Mouse (Mus musculus): Measurements from ENCODE around the gene Mettl24. TPM values are rescaled to one million over a fixed set of nuclear protein-coding genes. Genes with fewer than 3 reads are reported as not detected.

The Mettl24 gene
- polyA plus RNA-seq, 1 experiment from 2014 or later, result 0.73 TPM

DNA sequence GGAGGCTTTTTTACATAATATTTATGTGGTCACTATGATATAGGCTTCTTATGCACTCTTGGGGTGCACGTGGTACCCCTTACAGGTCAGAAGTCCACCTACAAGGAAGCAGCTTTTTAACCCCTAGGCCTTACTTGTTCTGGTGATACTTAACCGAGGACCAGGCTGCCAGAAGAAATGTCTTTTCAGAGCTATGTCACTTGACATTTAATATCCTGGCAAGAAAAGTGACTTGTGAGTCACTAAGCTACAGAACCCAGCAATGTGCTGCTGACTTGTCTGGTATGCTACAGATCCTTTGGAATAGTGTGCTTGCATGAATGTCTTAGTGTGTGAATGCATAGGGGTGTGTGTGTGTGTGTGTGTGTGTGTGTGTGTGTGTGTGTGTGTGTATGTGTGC is 4.3 kb downstream of the Mettl24 start:
- H3K4me2 ChIP-seq, result no peak overlapping the region
- H3K4me3 ChIP-seq (replicated peaks), result no peak overlapping the region
- no peaks in the 10 kb centered on the region for H3K36me3 ChIP-seq (replicated peaks)
- H3K4me1 ChIP-seq, result peaks cover 19% of the 10 kb centered on the region
- no peak overlapping the region for H3K9ac ChIP-seq
- no peak for ATAC-seq (ENCODE audit: low FRiP score)
- 0 out of 2 replicates have a peak, but pooled peaks cover 12% of the 10 kb centered on the region for H3K27me3 ChIP-seq
- H3K27ac ChIP-seq, result no peak overlapping the region
- 78% methylated on average over 2 of the region's 2 CpGs for WGBS
- no peaks in the 10 kb centered on the region for H3K9me3 ChIP-seq

DNA sequence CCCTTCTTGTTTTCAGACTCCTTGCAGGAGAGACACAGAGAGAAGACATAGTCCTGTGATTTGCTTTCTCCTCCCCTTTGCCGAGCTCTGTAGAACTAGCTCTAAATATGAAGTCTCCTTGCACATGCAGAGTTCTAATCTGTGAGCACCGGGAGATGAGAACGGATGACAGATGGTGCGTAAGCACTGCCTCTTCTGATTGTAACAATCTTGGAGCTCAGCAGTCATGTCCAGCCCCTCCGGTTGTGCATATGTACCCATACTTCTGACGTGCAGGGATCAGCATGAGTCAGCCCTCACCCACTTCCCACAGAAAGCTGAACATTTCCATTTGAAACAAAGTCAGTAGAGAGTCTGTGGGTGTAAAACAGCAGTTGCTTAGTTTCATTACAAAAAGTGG is 5.2 kb downstream of the Mettl24 start:
- H3K27ac ChIP-seq, result no peak overlapping the region
- ATAC-seq (ENCODE audit: low FRiP score), result no peak

DNA sequence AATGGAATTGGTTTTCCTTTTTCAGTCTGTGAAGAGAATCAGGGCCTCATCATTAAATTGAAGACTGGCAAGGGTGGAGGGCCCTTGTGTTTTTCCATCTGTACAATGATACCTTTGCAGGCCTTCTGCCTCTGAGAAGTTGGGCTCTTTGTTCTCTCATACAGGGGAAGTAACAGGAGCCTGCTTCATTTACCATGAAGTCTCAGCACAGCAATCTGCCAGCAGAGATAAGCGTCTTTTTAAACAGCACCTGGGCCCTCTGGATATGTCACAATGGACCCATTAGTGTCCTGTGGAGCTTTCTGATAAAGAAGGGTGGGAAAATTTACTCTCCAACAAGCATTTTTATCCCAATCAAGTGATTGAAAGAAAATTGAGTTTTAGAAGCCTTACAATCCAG is 5.8 kb downstream of the Mettl24 start:
- no peak overlapping the region for H3K27ac ChIP-seq

More for the DNA sequence above, 5.2 kb downstream of the Mettl24 start:
- Histone ChIP-seq H3K4me2 (no peak overlapping the region), H3K4me1 (peaks cover 15% of the 10 kb centered on the region), H3K9me3 (no peaks in the 10 kb centered on the region), H3K4me3 (replicated peaks) (no peak overlapping the region), H3K36me3 (replicated peaks) (no peaks in the 10 kb centered on the region), H3K27me3 (0 out of 2 replicates have a peak, but pooled peaks cover 9% of the 10 kb centered on the region), H3K9ac (no peak overlapping the region)
- WGBS, result 76% methylated on average over 6 of the region's 6 CpGs

DNA sequence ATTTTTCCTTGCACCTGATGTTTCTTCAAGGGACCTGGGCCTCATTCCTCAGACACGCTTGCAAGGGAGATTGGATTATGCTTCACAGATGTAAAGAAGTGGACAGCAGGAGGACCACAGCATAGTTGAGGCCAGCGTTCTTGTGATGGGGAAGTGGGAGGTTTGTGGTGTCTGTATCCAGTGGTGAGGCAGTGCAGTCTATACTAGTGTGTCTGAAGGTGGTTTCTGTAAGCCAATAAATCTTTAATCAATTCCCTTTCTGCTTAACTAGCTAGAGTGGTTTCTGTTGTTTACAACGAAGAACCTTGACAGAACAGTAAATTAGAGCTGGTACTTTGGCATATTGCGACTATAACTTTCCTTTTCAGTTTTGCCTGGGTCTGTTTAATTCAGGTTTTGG is 15.6 kb downstream of the Mettl24 start:
- H3K9me3 ChIP-seq, result no peaks in the 10 kb centered on the region
- H3K27ac ChIP-seq, result no peak overlapping the region
- no peak overlapping the region for H3K9ac ChIP-seq
- no peaks in the 10 kb centered on the region for H3K27me3 ChIP-seq
- H3K4me1 ChIP-seq, result no peaks in the 10 kb centered on the region
- H3K36me3 ChIP-seq (replicated peaks), result no peaks in the 10 kb centered on the region
- H3K4me2 ChIP-seq, result no peak overlapping the region
- H3K4me3 ChIP-seq (replicated peaks), result no peak overlapping the region
- no peak for ATAC-seq (ENCODE audit: low FRiP score)
- 87% methylated on average over 4 of the region's 4 CpGs for WGBS

More for the DNA sequence above, 5.8 kb downstream of the Mettl24 start:
- no peaks in the 10 kb centered on the region for H3K36me3 ChIP-seq (replicated peaks)
- 29% methylated on average over 1 of the region's 1 CpGs for WGBS
- 0 out of 2 replicates have a peak, but pooled peaks cover 8% of the 10 kb centered on the region for H3K27me3 ChIP-seq
- H3K9me3 ChIP-seq, result no peaks in the 10 kb centered on the region
- ATAC-seq (ENCODE audit: low FRiP score), result 0 out of 2 replicates have a peak, but pooled peaks have one; percentile 41
- no peak overlapping the region for H3K4me3 ChIP-seq (replicated peaks)
- H3K4me1 ChIP-seq, result peaks cover 9% of the 10 kb centered on the region; the same call in 1 of the 2 replicates
- no peak overlapping the region for H3K9ac ChIP-seq
- no peak overlapping the region for H3K4me2 ChIP-seq

DNA sequence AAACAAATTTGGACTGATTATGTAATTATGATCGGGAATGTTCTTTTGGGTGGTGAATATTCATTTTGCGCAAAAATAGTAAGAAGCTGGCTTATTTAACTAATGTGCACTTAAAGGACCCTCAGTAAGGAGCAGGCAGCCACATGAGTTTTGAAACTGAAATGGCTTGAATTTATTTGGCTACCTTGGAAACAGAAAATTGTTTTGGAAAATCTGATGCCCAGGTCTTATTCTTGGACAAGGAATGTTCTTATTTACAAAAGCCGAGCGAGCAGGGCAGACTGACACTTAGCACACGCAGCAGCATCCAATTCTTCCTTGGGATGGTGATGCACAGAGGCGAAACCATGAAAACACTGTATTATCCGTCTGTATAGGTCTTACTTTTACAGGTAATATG is 28.0 kb downstream of the Mettl24 start:
- H3K27ac ChIP-seq, result no peak overlapping the region
- H3K27me3 ChIP-seq, result no peaks in the 10 kb centered on the region
- WGBS, result 90% methylated on average over 7 of the region's 7 CpGs

DNA sequence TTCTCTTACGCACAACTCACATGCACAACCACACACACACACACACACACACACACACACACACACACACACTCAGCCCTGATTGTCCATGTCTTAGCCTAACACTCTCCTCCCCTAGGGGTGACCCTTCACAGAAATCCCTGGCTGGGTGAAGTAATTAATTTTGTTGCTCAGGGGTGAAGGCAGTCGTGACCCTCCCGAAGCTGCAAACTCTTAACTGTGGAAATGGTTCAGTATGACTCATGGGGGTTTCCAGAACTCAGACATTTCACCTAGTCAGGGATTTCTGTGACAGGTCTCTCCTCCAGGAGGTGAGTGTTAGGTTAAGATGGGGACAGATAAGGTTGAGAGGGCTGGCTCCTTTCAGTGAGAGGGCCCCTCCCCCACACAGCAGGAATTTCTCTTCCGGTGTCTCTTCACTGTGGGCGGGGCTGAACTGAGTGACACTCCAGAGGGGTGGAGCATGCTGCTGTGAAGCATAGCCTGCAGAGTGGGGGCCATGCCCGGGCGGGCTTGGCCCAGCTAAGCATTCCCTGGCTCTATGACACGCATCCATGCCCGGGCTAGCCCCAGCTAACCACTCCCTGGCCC is 30.0 kb downstream of the Mettl24 start:
- no peak overlapping the region for H3K4me3 ChIP-seq (replicated peaks)
- peak; percentile 44; the same call in 1 of the 2 replicates for ATAC-seq (ENCODE audit: low FRiP score)
- no peaks in the 10 kb centered on the region for H3K27me3 ChIP-seq
- 0 out of 2 replicates have a peak, but pooled peaks cover 5% of the 10 kb centered on the region for H3K4me1 ChIP-seq
- WGBS, result 50% methylated on average over 9 of the region's 9 CpGs
- H3K27ac ChIP-seq, result no peak overlapping the region
- no peak overlapping the region for H3K9ac ChIP-seq
- H3K4me2 ChIP-seq, result no peak overlapping the region
- H3K36me3 ChIP-seq (replicated peaks), result no peaks in the 10 kb centered on the region
- H3K9me3 ChIP-seq, result no peaks in the 10 kb centered on the region

More for the DNA sequence above, 28.0 kb downstream of the Mettl24 start:
- H3K4me3 ChIP-seq (replicated peaks), result no peak overlapping the region
- 0 out of 2 replicates have a peak, but pooled peaks cover 5% of the 10 kb centered on the region for H3K4me1 ChIP-seq
- no peak overlapping the region for H3K4me2 ChIP-seq
- H3K9me3 ChIP-seq, result no peaks in the 10 kb centered on the region
- H3K36me3 ChIP-seq (replicated peaks), result no peaks in the 10 kb centered on the region
- no peak overlapping the region for H3K9ac ChIP-seq
- ATAC-seq (ENCODE audit: low FRiP score), result no peak

DNA sequence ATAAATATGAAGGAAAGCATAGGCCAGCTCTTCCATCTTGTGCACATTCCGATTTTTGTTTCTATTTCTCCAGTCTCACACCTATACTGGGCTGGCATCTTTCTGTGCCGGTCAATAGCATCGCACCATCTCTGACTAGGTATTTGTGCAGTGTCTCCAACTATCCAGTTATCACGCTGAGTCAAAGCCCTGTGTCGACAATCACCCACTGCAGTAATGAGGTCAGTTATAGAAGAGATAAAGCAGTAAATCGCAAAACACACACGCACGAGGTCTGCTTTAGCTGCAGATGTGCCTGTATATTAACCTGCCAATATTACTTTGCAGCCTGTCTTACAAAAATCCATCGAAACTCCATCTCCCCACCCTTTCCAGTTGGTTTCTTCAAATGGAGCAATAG is 30.7 kb downstream of the Mettl24 start:
- WGBS, result 93% methylated on average over 9 of the region's 9 CpGs
- no peak overlapping the region for H3K4me2 ChIP-seq
- H3K36me3 ChIP-seq (replicated peaks), result no peaks in the 10 kb centered on the region
- no peak overlapping the region for H3K4me3 ChIP-seq (replicated peaks)
- 0 out of 2 replicates have a peak, but pooled peaks cover 5% of the 10 kb centered on the region for H3K4me1 ChIP-seq
- no peaks in the 10 kb centered on the region for H3K9me3 ChIP-seq
- H3K27ac ChIP-seq, result no peak overlapping the region
- H3K9ac ChIP-seq, result no peak overlapping the region
- no peaks in the 10 kb centered on the region for H3K27me3 ChIP-seq
- ATAC-seq (ENCODE audit: low FRiP score), result no peak

DNA sequence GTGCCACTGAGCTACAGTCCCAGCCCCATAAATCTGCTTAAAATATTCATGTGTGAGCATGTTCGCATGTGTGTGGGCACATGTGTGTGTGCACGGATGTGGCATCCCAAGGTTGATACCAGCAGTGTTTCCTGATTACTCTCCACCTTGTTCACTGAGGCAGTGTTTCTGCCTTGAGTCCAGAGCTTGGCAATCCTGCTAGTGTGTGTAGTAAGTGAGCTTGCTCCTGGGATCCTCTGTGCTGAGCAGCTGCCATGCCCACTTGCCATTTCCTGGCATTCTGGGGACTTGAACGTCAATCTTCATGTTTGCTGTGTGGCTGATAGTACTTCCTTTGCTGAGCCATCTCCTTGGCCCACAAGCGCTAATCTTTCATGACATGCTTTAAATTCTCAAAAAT is 32.1 kb downstream of the Mettl24 start:
- no peaks in the 10 kb centered on the region for H3K36me3 ChIP-seq (replicated peaks)
- H3K9ac ChIP-seq, result no peak overlapping the region
- no peak overlapping the region for H3K4me3 ChIP-seq (replicated peaks)
- no peaks in the 10 kb centered on the region for H3K27me3 ChIP-seq
- no peak overlapping the region for H3K4me2 ChIP-seq
- no peaks in the 10 kb centered on the region for H3K9me3 ChIP-seq
- H3K27ac ChIP-seq, result no peak overlapping the region
- H3K4me1 ChIP-seq, result 0 out of 2 replicates have a peak, but pooled peaks cover 5% of the 10 kb centered on the region
- ATAC-seq (ENCODE audit: low FRiP score), result no peak
- WGBS, result 96% methylated on average over 4 of the region's 4 CpGs

DNA sequence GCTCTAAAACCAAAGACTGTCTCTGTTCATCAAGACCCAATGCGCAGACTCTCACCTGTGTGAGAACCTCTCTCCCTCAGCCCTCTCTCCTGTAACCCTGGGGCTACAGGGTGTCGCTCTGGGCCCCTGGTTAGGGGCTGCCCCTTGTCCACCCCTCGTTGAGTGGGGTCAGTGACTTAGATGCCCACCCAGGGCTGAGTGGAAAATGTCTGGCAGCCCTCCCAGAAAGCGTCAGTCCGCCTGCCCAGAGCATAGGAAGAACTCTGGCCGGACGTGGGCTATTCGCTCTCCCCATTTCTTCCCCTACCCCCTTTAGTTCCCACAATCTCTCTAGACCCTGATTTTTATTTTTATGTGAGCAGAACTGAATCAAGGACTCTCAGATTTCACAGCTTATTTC is 33.2 kb downstream of the Mettl24 start:
- no peaks in the 10 kb centered on the region for H3K9me3 ChIP-seq

DNA sequence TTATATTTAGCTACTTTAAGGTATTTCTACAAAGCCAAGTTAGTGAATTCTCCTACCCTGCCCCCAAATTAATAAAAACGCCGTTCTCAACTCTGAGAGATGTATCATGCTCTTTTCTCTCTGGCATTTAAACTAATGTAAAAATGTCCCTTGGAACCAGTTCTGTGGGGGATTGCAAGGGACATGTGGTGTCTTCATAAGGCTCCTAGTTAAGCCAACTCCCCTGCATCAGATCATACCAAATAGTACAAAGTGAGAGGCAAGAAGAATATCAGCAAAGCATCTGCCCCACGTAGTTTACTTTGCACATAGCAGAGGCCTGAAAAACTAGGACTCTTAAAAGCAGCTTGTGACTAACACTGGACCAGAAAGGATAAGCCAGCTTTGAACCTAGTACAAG is 33.6 kb downstream of the Mettl24 start:
- WGBS, result 86% methylated on average over 3 of the region's 3 CpGs
- H3K9me3 ChIP-seq, result no peaks in the 10 kb centered on the region
- H3K9ac ChIP-seq, result no peak overlapping the region
- H3K27ac ChIP-seq, result no peak overlapping the region
- no peak for ATAC-seq (ENCODE audit: low FRiP score)
- H3K4me2 ChIP-seq, result no peak overlapping the region
- H3K4me1 ChIP-seq, result 0 out of 2 replicates have a peak, but pooled peaks cover 5% of the 10 kb centered on the region
- H3K36me3 ChIP-seq (replicated peaks), result no peaks in the 10 kb centered on the region
- no peaks in the 10 kb centered on the region for H3K27me3 ChIP-seq
- no peak overlapping the region for H3K4me3 ChIP-seq (replicated peaks)

More for the DNA sequence above, 33.2 kb downstream of the Mettl24 start:
- no peak overlapping the region for H3K9ac ChIP-seq
- H3K36me3 ChIP-seq (replicated peaks), result no peaks in the 10 kb centered on the region
- no peak overlapping the region for H3K4me2 ChIP-seq
- no peak overlapping the region for H3K4me3 ChIP-seq (replicated peaks)
- WGBS, result 86% methylated on average over 8 of the region's 8 CpGs
- ATAC-seq (ENCODE audit: low FRiP score), result no peak
- H3K27me3 ChIP-seq, result no peaks in the 10 kb centered on the region
- no peak overlapping the region for H3K27ac ChIP-seq
- H3K4me1 ChIP-seq, result 0 out of 2 replicates have a peak, but pooled peaks cover 5% of the 10 kb centered on the region

DNA sequence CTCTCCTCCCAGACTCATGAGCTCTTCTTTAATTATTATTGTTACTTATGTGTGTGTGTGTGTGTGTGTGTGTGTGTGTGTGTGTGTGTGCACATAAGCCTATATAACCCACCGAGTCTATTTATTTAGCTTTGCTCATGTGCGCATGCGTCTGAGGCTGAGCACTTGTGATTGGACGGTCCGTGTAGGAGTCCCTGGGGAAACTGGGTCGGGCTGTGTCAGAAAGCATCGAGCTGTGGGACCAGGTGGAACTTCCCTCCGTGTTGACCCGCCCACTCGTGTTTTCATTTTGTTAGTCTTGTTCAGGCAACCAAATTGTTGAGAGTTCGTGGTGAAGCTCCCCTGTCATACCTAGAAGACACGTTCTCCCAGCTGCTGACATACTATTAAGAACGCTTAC is 35.3 kb downstream of the Mettl24 start:
- H3K4me3 ChIP-seq (replicated peaks), result no peak overlapping the region
- H3K4me1 ChIP-seq, result 0 out of 2 replicates have a peak, but pooled peaks cover under 1% of the 10 kb centered on the region
- no peak for ATAC-seq (ENCODE audit: low FRiP score)
- no peak overlapping the region for H3K4me2 ChIP-seq
- no peak overlapping the region for H3K27ac ChIP-seq
- H3K9me3 ChIP-seq, result no peaks in the 10 kb centered on the region
- H3K9ac ChIP-seq, result no peak overlapping the region
- H3K27me3 ChIP-seq, result no peaks in the 10 kb centered on the region
- WGBS, result 97% methylated on average over 13 of the region's 13 CpGs
- H3K36me3 ChIP-seq (replicated peaks), result no peaks in the 10 kb centered on the region

DNA sequence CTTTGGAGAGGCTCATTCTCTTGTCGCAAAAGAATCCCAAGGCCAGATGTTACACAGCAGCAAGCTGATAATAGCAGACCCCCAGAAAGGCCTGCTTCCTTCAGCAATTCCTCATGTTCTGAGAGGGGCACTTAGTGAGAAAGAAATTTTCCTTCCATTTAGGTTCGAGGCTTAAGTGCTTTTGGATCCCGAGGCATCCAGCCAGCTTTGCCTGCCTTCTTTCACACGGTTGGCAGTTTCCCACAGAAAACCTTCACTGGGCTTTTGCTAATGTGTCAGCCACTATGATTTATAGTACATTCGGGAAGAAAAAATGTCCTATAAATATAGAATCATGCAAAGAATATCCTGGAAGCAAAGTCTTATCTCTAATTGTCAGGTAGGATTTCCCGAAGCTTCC is 36.0 kb downstream of the Mettl24 start:
- Histone ChIP-seq H3K4me3 (replicated peaks) (no peak overlapping the region), H3K9ac (no peak overlapping the region), H3K36me3 (replicated peaks) (no peaks in the 10 kb centered on the region), H3K4me1 (peaks cover 5% of the 10 kb centered on the region; the same call in 1 of the 2 replicates), H3K9me3 (no peaks in the 10 kb centered on the region), H3K27ac (no peak overlapping the region), H3K4me2 (no peak overlapping the region), H3K27me3 (no peaks in the 10 kb centered on the region)
- no peak for ATAC-seq (ENCODE audit: low FRiP score)
- WGBS, result 84% methylated on average over 6 of the region's 6 CpGs

DNA sequence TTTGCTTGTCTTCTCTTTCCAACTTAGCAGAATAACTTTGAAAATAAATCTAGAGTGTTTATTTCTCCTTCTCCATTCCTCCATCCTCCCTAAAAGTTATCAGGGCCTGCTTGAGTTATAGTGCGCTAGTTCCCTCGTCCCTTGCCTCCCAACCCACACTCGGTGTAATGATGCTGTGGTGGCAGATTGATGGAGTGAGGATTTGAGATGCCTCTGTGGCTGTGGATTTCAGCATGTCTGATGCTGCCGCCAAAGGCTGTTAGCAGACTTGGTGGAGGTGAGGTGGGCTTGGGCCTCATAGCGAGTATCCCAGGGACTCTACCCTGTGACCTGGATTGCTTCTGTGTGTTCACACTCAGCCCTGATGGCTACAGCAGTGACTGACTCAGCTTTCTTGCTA is 37.8 kb downstream of the Mettl24 start:
- Histone ChIP-seq H3K36me3 (replicated peaks) (no peaks in the 10 kb centered on the region), H3K9me3 (no peaks in the 10 kb centered on the region), H3K4me1 (peaks cover 15% of the 10 kb centered on the region), H3K4me2 (no peak overlapping the region), H3K27ac (no peak overlapping the region), H3K4me3 (replicated peaks) (no peak overlapping the region), H3K9ac (no peak overlapping the region), H3K27me3 (no peaks in the 10 kb centered on the region)
- ATAC-seq (ENCODE audit: low FRiP score), result no peak
- WGBS, result 78% methylated on average over 5 of the region's 5 CpGs

All from forebrain, embryonic 12.5 days (tissue).